Mouse (Mus musculus) stomach, embryonic 16.5 days (tissue): Measurements from ENCODE around the gene Nxph3. TPM values are rescaled to one million over a fixed set of nuclear protein-coding genes. Genes with fewer than 3 reads are reported as not detected.

ENCODE experiments used
- ATAC-seq: fragments of 200-750 bp; cut with Nextera tagmentation; 2 replicates; pipeline ENCODE4 v1.8.0; 2017; ENCODE audit warnings: moderate number of reproducible peaks, moderate TSS enrichment; ENCODE audit not compliant: insufficient read depth, low FRiP score
- H3K27ac ChIP-seq: fragments of 300-500 bp; sonication (generic); 2 replicates; pipeline ENCODE4 v1.5.1; 2014; ENCODE audit warnings: low read length
- H3K27me3 ChIP-seq: fragments of 300-500 bp; sonication (generic); 2 replicates; pipeline ENCODE4 v1.6.1; 2014; ENCODE audit warnings: low read length, control low read depth, mixed read lengths; ENCODE audit not compliant: control insufficient read depth, insufficient read depth
- H3K36me3 ChIP-seq: fragments of 300-500 bp; sonication (generic); 2 replicates; pipeline ENCODE4 v1.6.1; 2014; ENCODE audit warnings: low read length; ENCODE audit not compliant: control insufficient read depth, insufficient read depth
- H3K4me1 ChIP-seq: fragments of 300-500 bp; sonication (generic); 2 replicates; pipeline ENCODE4 v1.6.1; 2014; ENCODE audit warnings: low read length, control low read depth, mixed read lengths; ENCODE audit not compliant: control insufficient read depth, insufficient read depth
- H3K4me2 ChIP-seq: fragments of 300-500 bp; sonication (generic); 2 replicates; pipeline ENCODE4 v1.6.1; 2014; ENCODE audit warnings: low read depth, low read length, mixed read lengths
- H3K4me3 ChIP-seq: fragments of 300-500 bp; sonication (generic); replicated peaks from 2 replicates; pipeline ENCODE4 v1.5.1; 2014; ENCODE audit warnings: mild to moderate bottlenecking, low read length
- H3K9ac ChIP-seq: fragments of 300-500 bp; sonication (generic); 2 replicates; pipeline ENCODE4 v1.6.1; 2014; ENCODE audit warnings: low read length
- H3K9me3 ChIP-seq: fragments of 300-500 bp; sonication (generic); replicated peaks from 2 replicates; pipeline ENCODE4 v1.6.1; 2016; ENCODE audit warnings: low read length, control low read depth; ENCODE audit not compliant: control insufficient read depth
- WGBS: fragments of 180-500 bp; shearing (Covaris S2); extraction: QIAGEN DNeasy Blood & Tissue Kit; methylation state at CpG from one replicate; pipeline ENCODE4 v1.1.7; 2014; 5-methylcytosine and 5-hydroxymethylcytosine counted together
- polyA plus RNA-seq: library from polyadenylated mRNA; unstranded; fragments of >200 nt; fragmentation: Nextera tagmentation; extraction: Ambion mirVana; gene quantifications from 2 replicates; pipeline ENCODE4 v1.2.1, GENCODE M21; 2015

Nxph3 gene
- polyA plus RNA-seq, 1 experiment from 2014 or later, result 0.50 TPM

GRCm38 (mm10) chr11:95487237-95487636 lies 27.1 kb downstream of the Nxph3 start:
- H3K4me1 ChIP-seq, result no peaks in the 10 kb centered on the region
- 97% methylated on average over 2 of the region's 2 CpGs for WGBS
- no peak overlapping the region for H3K4me2 ChIP-seq
- ATAC-seq, result no peak
- H3K36me3 ChIP-seq, result peaks cover 8% of the 10 kb centered on the region
- H3K9ac ChIP-seq, result no peak overlapping the region
- H3K9me3 ChIP-seq, result no peaks in the 10 kb centered on the region
- H3K27ac ChIP-seq, result no peak overlapping the region
- H3K4me3 ChIP-seq, result no peak overlapping the region
- no peaks in the 10 kb centered on the region for H3K27me3 ChIP-seq

- WGBS, result 93% methylated on average over 18 of the region's 18 CpGs
- ATAC-seq, result no peak
- Histone ChIP-seq H3K4me1 (no peaks in the 10 kb centered on the region), H3K4me2 (no peak overlapping the region), H3K4me3 (no peak overlapping the region), H3K27ac (no peak overlapping the region), H3K36me3 (peaks cover 8% of the 10 kb centered on the region), H3K9ac (no peak overlapping the region), H3K27me3 (no peaks in the 10 kb centered on the region), H3K9me3 (no peaks in the 10 kb centered on the region)
Observed at GRCm38 (mm10) chr11:95485634-95486033, 28.7 kb downstream of the Nxph3 start.

- Histone ChIP-seq H3K9me3 (no peaks in the 10 kb centered on the region), H3K27me3 (no peaks in the 10 kb centered on the region), H3K36me3 (peaks cover 7% of the 10 kb centered on the region; the same call in 1 of the 2 replicates), H3K4me2 (no peak overlapping the region), H3K27ac (no peak overlapping the region), H3K4me1 (no peaks in the 10 kb centered on the region), H3K4me3 (no peak overlapping the region), H3K9ac (no peak overlapping the region)
- WGBS, result 91% methylated on average over 4 of the region's 4 CpGs
- ATAC-seq, result no peak
Observed at GRCm38 (mm10) chr11:95480662-95481061, 33.7 kb downstream of the Nxph3 start.

GRCm38 (mm10) chr11:95479458-95479857 lies 34.9 kb downstream of the Nxph3 start:
- 79% methylated on average over 4 of the region's 4 CpGs for whole genome bisulfite sequencing
- Histone ChIP-seq H3K4me1 (no peaks in the 10 kb centered on the region), H3K9ac (no peak overlapping the region), H3K9me3 (no peaks in the 10 kb centered on the region), H3K27me3 (no peaks in the 10 kb centered on the region), H3K27ac (no peak overlapping the region), H3K4me2 (no peak overlapping the region), H3K36me3 (peaks cover 7% of the 10 kb centered on the region; the same call in 1 of the 2 replicates), H3K4me3 (no peak overlapping the region)
- ATAC-seq, result no peak

- no peaks in the 10 kb centered on the region for H3K27me3 ChIP-seq
- H3K36me3 ChIP-seq, result 0 out of 2 replicates have a peak, but pooled peaks cover 3% of the 10 kb centered on the region
- no peak for ATAC-seq
Observed at GRCm38 (mm10) chr11:95476323-95476722, 38.0 kb downstream of the Nxph3 start.

GRCm38 (mm10) chr11:95473456-95473855 lies 40.9 kb downstream of the Nxph3 start:
- Histone ChIP-seq H3K27me3 (no peaks in the 10 kb centered on the region), H3K4me2 (no peak overlapping the region), H3K4me1 (no peaks in the 10 kb centered on the region), H3K9ac (no peak overlapping the region), H3K9me3 (no peaks in the 10 kb centered on the region), H3K27ac (no peak overlapping the region), H3K36me3 (no peaks in the 10 kb centered on the region), H3K4me3 (no peak overlapping the region)
- no peak for ATAC-seq
- 95% methylated on average over 1 of the region's 1 CpGs for WGBS

More at GRCm38 (mm10) chr11:95476323-95476722, 38.0 kb downstream of the Nxph3 start:
- Histone ChIP-seq H3K27ac (no peak overlapping the region), H3K9ac (no peak overlapping the region), H3K4me2 (no peak overlapping the region), H3K9me3 (no peaks in the 10 kb centered on the region), H3K4me1 (no peaks in the 10 kb centered on the region), H3K4me3 (no peak overlapping the region)
- WGBS, result 84% methylated on average over 7 of the region's 7 CpGs

- ATAC-seq, result no peak
- Histone ChIP-seq H3K9ac (no peak overlapping the region), H3K27ac (no peak overlapping the region), H3K4me2 (no peak overlapping the region), H3K9me3 (no peaks in the 10 kb centered on the region), H3K27me3 (no peaks in the 10 kb centered on the region), H3K4me1 (no peaks in the 10 kb centered on the region), H3K36me3 (no peaks in the 10 kb centered on the region), H3K4me3 (no peak overlapping the region)
- WGBS, result 93% methylated on average over 2 of the region's 2 CpGs
Observed at GRCm38 (mm10) chr11:95472942-95473341, 41.4 kb downstream of the Nxph3 start.

GRCm38 (mm10) chr11:95467731-95468130 lies 46.6 kb downstream of the Nxph3 start:
- H3K4me1 ChIP-seq, result no peaks in the 10 kb centered on the region
- 86% methylated on average over 1 of the region's 1 CpGs for WGBS
- H3K9ac ChIP-seq, result no peak overlapping the region
- 0 out of 2 replicates have a peak, but pooled peaks cover 3% of the 10 kb centered on the region for H3K36me3 ChIP-seq
- no peaks in the 10 kb centered on the region for H3K27me3 ChIP-seq
- H3K27ac ChIP-seq, result no peak overlapping the region
- ATAC-seq, result no peak
- H3K9me3 ChIP-seq, result no peaks in the 10 kb centered on the region
- H3K4me3 ChIP-seq, result no peak overlapping the region
- H3K4me2 ChIP-seq, result no peak overlapping the region

- WGBS, result 88% methylated on average over 3 of the region's 3 CpGs
Observed at GRCm38 (mm10) chr11:95462168-95462567, 52.2 kb downstream of the Nxph3 start.

GRCm38 (mm10) chr11:95460872-95461271 lies 53.5 kb downstream of the Nxph3 start:
- Histone ChIP-seq H3K4me1 (no peaks in the 10 kb centered on the region), H3K4me2 (no peak overlapping the region), H3K27ac (no peak overlapping the region), H3K27me3 (no peaks in the 10 kb centered on the region), H3K4me3 (no peak overlapping the region), H3K36me3 (no peaks in the 10 kb centered on the region), H3K9me3 (no peaks in the 10 kb centered on the region), H3K9ac (no peak overlapping the region)
- no peak for ATAC-seq
- 66% methylated on average over 2 of the region's 2 CpGs for WGBS

More at GRCm38 (mm10) chr11:95462168-95462567, 52.2 kb downstream of the Nxph3 start:
- Histone ChIP-seq H3K9me3 (no peaks in the 10 kb centered on the region), H3K4me1 (no peaks in the 10 kb centered on the region), H3K27ac (no peak overlapping the region), H3K9ac (no peak overlapping the region), H3K4me3 (no peak overlapping the region), H3K36me3 (0 out of 2 replicates have a peak, but pooled peaks cover 3% of the 10 kb centered on the region), H3K4me2 (no peak overlapping the region), H3K27me3 (no peaks in the 10 kb centered on the region)
- no peak for ATAC-seq
